Mouse (Mus musculus) megakaryocyte-erythroid progenitor cell, adult 5 weeks (primary cell): ENCODE data around the gene Olfr846. TPM values are rescaled to one million over a fixed set of nuclear protein-coding genes. Genes with fewer than 3 reads are reported as not detected.

ENCODE experiments used
- polyA plus RNA-seq: library from polyadenylated mRNA; stranded (reverse); fragments of >175 nt; gene quantifications from 2 replicates; pipeline ENCODE4 v1.2.3, GENCODE M21; 2012

Gene Olfr846
- 0.03 TPM in 1 of 2 replicates, not detected in the other for polyA plus RNA-seq

GRCm38 (mm10) chr9:19363905-19364304, at the start of gene Olfr846:
Gene Olfr846, minus strand, starts transcription at chr9:19364005.

GRCm38 (mm10) chr9:19378569-19378968, 14.8 kb upstream of the Olfr846 start, which contains the start of gene Olfr847:
Gene Olfr847, minus strand, starts transcription at chr9:19378669.

GRCm38 (mm10) chr9:19336157-19336556, 27.6 kb downstream of the Olfr846 start, which contains the start of gene Olfr845:
Gene Olfr845, plus strand, starts transcription at chr9:19336457.

GRCm38 (mm10) chr9:19316047-19316446, 47.8 kb downstream of the Olfr846 start, which contains the start of gene Olfr844:
Gene Olfr844, plus strand, starts transcription at chr9:19316347.

Other genes with a start within 250 kb of the Olfr846 start
- gene Olfr836, start 243.6 kb downstream of the Olfr846 start, polyA plus RNA-seq = not detected in 2 replicates
- gene Olfr837, start 227.7 kb downstream of the Olfr846 start, polyA plus RNA-seq = not detected in 2 replicates
- gene Olfr839-ps1, start 186.7 kb downstream of the Olfr846 start, polyA plus RNA-seq = 0.01 TPM in 1 of 2 replicates, not detected in the other
- 0.01 TPM in 1 of 2 replicates, not detected in the other for gene Olfr843, start 112.0 kb downstream of the Olfr846 start, polyA plus RNA-seq
- not detected in 2 replicates for gene Olfr844, start 47.7 kb downstream of the Olfr846 start, polyA plus RNA-seq
- gene Olfr845, start 27.5 kb downstream of the Olfr846 start, polyA plus RNA-seq = 0.04 TPM in 1 of 2 replicates, not detected in the other
- gene Olfr847, start 14.7 kb upstream of the Olfr846 start, polyA plus RNA-seq = not detected in 2 replicates
- not detected in 2 replicates for gene Olfr849, start 76.3 kb upstream of the Olfr846 start, polyA plus RNA-seq
- gene Olfr850, start 114.2 kb upstream of the Olfr846 start, polyA plus RNA-seq = not detected in 2 replicates
- gene Olfr851, start 129.3 kb upstream of the Olfr846 start, polyA plus RNA-seq = not detected in 2 replicates
- gene Olfr853, start 177.1 kb upstream of the Olfr846 start, polyA plus RNA-seq = not detected in 2 replicates
- gene Olfr854, start 203.4 kb upstream of the Olfr846 start, polyA plus RNA-seq = not detected in 2 replicates
- gene Olfr855, start 218.6 kb upstream of the Olfr846 start, polyA plus RNA-seq = not detected in 2 replicates